Mouse (Mus musculus) left cerebral cortex, adult 6 months (tissue): ENCODE measurements around the gene Arsk. TPM values are rescaled to one million over a fixed set of nuclear protein-coding genes. Genes with fewer than 3 reads are reported as not detected.

Experiments
- long read RNA-seq, 2 experiments: library from polyadenylated mRNA; unstranded; transcript quantifications; one replicate each; pipeline ENCODE4 v2.0.0; 2019 to 2020
- polyA plus RNA-seq: library from polyadenylated mRNA; unstranded; fragments of <200 nt; fragmentation: Nextera tagmentation; gene quantifications from 2 replicates; pipeline ENCODE4 v1.2.3, GENCODE M21; 2021

The Arsk gene
- polyA plus RNA-seq: 4.5 and 5.1 TPM in 2 replicates
- long read RNA-seq, experiment 1, transcript Arsk-201 (8 exons, 3,657 nt): major isoform, 31 of 44 reads
- long read RNA-seq, experiment 1, partial matches to known transcripts: 2 of 44 reads
- long read RNA-seq, experiment 1, other reads (novel, unspliced or antisense): 11 of 44 reads
- long read RNA-seq, experiment 2, transcript Arsk-201 (8 exons, 3,657 nt): major isoform, 6 of 9 reads
- long read RNA-seq, experiment 2, partial matches to known transcripts: 1 of 9 reads
- long read RNA-seq, experiment 2, other reads (novel, unspliced or antisense): 2 of 9 reads

DNA sequence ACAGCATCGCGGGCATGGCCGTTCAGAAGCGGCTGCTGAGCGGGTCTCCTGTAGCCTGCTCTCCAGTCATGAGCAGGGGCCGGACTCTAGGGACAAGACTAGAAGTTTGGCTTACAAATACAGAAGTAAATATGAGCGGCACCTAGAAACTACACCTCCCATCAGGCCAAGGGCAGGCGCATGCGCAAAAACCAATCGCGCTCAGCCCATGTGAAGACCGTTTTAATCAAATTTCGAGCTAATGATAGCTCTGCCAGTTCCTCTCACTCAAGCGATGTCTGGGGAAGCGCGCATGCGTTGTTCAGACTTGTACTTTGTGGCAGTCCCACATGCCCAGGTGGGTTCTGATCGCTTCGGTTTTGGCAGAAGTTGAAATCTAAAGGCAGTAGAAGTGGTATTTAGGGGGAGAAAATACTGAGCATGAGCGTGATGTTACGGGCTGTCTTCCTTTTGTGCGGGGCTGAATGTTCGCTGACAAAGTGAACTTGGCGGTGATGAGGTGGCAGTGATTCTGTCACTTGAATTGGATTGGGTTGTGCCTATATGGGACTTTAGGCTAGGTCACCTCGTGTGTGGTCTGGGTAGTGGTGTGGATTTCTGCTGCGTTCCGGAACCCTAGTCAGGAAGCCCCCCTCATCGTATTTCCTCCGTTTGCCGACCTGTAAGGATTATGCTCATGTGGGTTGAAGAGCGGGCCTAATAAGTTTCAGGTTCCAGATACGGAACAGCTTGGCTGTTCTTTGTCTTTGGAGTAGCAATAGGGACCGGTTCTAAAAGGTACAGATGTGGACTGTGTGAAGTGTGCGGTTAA is at the start of gene Arsk, which contains the start of gene Ttc37:
Gene Arsk (minus strand): TSS at position 168 of the 811 bp plus-strand sequence.
Gene Ttc37 (plus strand): TSS at position 242 of the 811 bp plus-strand sequence.

DNA sequence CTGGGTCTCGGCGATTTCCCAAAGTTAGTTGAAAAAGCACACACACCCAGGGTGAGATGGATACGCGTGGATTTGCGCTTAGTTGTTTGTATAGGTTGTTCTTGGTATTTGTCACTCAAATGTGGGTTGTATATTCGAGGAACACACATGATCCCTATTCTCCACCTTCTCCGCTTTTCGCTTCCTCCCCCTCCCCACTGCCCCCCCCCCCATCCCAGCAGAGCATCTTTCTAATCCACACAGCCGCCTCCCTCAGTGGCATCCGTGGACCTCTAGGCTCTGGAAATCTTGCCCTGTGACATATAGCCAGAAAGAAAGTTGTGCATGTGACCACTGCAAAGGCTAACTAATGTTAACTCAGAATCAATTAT is 41.6 kb downstream of the Arsk start, which contains the start of gene Gpr150:
Gene Gpr150 (minus strand): TSS at position 101 of the 371 bp plus-strand sequence.

DNA sequence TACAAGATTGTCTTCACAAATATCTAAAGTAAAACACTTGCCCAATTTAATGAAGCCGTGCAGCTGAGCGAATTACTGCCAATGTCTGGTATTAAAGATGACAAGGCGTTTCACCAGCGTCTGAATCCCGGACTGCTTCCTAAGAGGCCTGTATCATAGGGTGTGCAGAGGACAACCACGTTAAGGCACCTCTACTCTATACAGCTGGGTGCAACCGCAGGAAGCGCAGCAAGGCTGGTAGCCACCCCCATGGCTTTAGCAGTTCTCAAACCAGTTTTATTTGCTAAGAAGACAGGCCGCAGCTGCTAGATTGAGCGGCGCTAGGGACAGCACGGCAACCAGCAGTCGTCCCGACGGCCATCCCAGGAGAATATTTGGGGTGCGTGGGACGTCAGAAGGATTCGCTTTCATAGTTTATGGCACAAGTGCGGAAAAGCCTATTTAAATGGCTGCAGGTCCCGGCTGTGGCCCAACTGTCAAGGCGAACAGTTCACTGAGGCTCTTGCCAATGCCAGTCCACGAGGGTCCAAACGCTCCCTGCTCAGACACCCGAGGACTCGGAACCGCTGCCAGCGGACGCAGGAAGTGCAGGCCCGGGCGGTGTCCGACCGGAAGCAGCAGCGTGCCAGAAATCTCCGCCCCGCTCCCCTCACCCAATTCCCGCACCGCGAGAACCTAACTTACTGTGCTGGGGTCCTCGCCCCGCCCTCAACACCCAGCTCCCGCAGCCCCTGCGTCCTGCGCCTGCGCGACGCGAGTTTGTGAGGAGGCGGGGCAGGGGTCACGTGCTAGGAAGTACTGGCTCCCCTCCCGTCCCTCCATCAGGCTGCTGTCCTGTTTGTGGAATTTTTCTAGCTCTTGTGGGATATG is 80.3 kb downstream of the Arsk start, which contains the start of gene Rfesd:
Gene Rfesd (minus strand): TSS at position 746 of the 870 bp plus-strand sequence.

Other genes with a start within 250 kb of the Arsk start
- gene Rhobtb3, start 154.7 kb downstream of the Arsk start, polyA plus RNA-seq: 6.5 and 7.5 TPM in 2 replicates
- 0.59 and 0.91 TPM in 2 replicates for gene Spata9, start 131.5 kb downstream of the Arsk start, polyA plus RNA-seq
- 28.7 and 31.7 TPM in 2 replicates for gene Rfesd, start 79.9 kb downstream of the Arsk start, polyA plus RNA-seq
- gene Gpr150, start 41.7 kb downstream of the Arsk start, polyA plus RNA-seq: 5.8 and 8.3 TPM in 2 replicates
- gene Ttc37, start 74 bp upstream of the Arsk start, polyA plus RNA-seq: 1.7 and 1.9 TPM in 2 replicates
- 0.15 and 0.19 TPM in 2 replicates for gene Fam81b, start 206.4 kb upstream of the Arsk start, polyA plus RNA-seq